Mouse (Mus musculus) R1 (cell line): ENCODE measurements at regions not wholly inside any gene's neighbourhood (a gene's known extent, or its start where the extent isn't known, plus 50 kb on each side); places are given as distances from the start of the nearest gene placed in this dataset.

Experiments
- DNase-seq: peaks from one replicate; pipeline ENCODE4 v3.0.0-alpha.2; 2018; ENCODE audit warnings: low read depth, low spot score

DNA sequence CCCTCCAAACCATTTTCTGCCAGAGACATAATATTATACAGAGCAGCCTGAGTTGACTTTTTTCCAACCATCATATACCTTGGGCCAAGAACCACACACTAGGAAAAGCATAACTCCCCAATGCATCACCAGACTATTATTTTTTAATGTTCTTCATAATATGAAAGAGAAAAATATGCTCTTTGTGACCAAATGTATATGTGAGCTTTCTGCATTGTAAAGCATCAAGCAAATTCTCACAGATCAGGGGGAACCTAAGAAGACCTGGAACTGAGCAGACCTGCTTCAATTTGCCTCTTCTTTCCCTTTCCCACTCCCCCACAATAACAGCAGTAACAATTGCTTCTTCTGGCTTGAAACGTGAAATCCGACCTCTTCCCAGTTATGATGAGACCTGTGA is 407.6 kb downstream of the Atp6ap1l start:
- DNase-seq = no peak

DNA sequence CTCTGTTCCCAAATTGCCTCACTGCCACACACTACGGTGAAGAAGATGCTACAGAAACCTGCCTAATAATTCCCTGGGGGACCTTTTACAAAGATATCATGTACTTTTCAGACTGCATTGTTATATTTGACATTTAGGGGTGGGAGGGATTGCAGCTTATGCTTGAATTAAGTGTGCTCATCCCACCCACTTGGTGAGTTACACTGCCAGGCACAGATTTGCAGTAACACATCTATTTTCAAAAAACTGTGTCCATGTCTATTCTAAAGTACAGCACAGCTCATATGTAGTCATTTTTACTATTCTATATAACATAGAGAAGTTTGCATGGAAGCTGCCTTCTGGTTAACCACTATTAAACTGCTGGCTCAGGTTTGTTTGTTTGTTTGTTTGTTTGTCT is 404.3 kb upstream of the Xrcc4 start:
- no peak for DNase-seq

DNA sequence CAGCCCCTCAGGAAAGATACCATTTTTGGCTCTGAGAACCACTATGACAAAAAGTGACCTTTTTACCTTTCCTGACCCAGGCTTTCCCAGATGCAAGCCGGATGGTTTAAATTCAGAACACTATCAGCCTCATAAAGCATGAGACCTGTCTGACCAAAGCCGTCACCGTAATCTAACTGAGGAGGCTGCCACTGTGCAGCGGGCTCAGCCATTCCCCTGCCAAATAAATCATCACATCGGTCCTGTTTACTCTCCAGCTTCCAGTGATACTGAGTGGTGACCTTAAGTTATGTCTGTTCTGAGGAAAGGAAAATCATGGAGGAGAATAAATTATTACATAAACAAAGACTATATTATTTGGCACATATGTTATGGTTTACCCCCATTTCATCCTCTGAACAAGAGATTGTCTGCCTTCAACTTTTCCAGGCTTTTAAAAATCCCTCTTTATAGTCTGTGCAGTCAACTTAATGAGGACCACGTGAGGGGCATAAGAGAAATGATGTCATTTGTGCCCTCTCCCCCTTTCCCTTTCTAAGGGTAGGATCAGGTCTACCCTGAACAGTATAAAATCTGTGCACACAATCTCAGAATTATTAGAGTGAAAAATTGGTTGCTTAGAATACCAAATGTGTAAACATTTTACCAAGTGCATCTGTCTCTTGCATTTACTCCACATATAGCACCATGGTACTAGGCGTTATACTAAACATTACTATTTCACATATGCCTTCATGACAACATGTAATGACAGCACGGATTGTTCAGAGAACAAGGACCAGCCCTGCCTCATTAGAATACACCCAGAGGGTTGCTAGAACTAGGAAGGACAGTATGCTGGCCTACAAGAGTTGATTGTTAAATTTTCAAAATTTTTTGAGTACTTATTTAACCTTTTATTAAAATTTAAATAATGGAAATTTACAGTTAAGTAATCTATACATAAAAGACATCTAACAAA is 401.9 kb upstream of the Xrcc4 start:
- no peak for DNase-seq

DNA sequence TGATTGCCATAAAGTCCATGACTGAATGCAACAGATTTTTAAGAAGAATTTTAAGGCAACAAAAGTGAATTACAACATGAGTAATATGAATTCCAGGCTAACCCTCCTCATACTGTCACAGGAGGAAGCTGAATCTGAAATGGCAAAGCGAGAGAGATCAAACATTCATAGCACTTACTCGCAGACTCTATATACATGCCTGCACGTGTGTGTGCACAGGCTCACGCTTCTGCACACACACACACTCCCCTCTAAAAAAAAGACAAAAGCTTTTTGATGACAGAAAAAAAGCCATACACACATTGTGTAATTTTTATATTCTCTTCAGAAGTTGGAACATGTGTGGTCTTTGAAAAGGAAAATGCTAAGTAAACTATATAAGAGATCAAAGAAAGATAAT is 391.1 kb upstream of the Xrcc4 start:
- no peak for DNase-seq

DNA sequence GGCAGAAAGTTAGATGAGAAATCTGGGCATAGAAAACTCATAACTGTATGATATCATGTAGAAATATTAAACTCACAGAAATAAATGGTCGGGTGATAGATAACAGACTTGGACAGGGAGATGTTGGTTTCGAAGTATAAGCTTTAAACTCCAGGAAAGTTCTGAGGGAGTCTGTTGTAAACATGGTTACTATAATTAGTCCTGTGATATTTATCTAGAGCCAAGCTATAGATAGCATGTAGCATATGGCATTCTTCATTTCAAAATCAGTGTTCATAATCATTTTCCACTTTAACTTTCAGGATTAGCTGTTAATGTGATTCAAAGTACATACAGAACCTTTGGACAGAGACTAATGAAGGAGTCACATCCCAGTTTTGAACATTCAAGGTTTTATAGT is 387.5 kb upstream of the Xrcc4 start:
- no peak for DNase-seq

DNA sequence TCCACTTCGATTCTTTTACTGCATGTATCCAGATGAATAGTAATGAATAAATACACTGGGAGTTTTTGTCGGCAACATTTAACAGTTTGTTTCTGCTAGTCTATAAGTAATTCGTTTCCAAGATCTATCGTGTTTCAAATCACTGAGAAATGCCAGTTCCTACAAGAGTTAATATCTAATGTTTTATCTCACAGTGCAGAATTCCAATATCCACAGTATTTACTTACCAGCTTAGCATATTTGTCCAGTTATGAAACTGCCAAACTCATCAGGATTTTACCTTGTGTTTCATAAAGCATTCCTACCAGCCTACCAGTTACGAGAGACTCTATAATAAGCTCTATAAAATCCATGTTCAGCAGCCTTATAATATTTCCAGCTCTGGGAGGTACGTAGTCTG is 385.1 kb upstream of the Xrcc4 start:
- no peak for DNase-seq

DNA sequence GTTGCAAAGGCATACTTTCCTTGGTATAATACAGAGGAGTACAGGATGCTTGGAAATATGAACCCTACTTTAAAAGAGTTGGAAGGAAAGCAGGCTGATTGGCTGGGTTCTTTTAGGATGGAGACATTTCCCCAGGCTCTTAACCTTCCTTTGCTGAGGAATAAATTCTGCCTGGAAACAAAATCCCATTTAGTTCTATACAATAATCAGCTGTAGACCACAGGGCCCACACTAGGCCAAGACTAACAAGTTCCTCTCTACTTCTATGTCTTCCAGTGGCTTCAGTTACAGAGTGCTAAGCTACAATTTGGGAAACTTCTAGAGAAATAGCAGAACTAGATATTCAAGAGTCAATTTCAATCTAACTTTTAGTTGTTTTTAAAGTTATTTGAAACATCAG is 384.6 kb upstream of the Xrcc4 start:
- no peak for DNase-seq

DNA sequence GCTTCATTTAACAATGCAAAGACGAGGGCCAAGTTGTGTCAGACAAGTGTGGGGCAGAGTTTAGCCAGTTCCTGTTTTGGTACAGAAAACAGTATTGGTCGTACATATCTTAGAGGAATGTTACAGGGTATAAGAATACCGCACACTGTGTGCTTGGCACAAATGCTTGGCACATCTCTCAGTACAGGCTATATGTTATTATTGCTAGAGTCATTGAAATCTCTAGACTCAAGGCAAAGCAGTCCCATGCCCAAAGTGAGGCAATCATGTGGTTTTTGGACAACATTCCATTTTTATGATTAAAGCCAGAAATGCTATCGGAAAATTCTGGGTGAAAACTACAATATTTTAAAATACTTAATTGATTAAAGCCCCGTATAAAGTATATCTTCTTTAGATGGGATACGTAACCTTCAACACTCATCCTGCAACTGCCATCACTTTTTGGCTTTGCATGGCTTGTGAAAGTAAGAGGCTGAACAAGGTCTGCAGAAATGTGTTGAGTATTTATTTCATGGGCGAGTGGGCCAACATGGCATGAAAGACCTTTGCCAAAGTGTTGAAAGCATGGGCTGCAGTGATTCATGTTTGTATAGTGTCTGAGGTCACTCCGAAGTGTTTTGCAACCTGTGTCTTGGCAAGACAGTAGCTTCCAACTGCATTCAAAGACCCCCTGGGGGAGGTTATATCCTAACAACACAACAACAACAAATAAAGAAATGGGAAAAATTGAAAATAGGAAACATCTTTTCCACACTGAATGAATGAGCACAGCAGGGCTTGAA is 383.8 kb upstream of the Xrcc4 start:
- no peak for DNase-seq

DNA sequence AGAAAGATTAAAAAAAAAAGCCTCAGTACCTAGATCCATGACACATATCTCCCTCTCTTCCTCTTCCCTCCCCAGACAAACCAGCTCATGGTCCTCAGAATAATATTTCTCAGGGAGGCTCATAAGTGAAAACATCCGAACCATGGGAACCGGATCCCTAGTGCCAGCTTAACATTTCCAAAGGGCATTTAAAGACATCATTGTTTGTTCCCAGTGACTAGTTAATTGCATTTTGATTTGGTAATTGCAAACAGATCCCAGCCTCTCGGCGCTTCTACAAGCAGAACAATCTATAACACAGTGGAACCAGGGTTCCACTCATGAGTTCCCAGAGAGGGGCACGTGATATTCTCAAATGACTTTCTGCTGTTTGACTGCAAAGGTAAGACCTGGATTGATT is 376.7 kb upstream of the Xrcc4 start:
- DNase-seq = no peak

DNA sequence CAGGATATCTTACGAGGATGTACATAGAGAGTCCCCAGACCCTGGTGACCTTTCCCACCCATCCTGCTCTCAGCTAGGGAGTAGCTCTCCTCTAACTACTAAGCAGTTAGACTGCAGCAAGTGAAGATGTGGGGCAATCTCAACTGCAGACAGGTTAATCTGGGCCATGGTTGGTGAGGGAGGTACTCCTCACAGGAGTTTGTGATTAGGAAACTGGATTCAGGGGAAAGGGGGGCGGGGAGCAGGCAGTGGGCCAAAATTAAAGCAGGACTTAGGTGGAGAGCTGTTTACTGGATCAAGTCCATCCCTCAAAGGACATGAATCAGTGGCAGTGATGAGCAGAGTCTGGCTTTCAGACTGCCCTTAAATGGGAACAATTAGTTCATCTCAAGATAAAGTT is 374.6 kb upstream of the Xrcc4 start:
- no peak for DNase-seq

DNA sequence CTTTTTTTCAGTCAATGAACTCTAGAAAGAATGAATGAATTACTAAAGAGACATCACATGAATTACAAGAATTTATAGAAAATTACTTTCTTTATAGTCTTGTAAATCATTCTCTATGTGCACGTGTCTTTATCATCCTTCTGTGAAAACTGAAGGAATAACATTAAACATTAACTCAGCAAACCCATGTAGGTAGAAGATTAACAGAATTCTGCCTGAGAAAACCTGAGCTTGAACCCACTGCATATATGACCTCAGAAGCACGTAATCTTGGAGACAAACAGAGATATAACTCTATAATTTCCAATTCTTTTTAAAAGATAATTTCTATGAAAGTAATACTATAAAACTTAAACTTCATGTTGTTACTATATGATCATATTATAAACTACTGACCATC is 374.0 kb upstream of the Xrcc4 start:
- DNase-seq = no peak

DNA sequence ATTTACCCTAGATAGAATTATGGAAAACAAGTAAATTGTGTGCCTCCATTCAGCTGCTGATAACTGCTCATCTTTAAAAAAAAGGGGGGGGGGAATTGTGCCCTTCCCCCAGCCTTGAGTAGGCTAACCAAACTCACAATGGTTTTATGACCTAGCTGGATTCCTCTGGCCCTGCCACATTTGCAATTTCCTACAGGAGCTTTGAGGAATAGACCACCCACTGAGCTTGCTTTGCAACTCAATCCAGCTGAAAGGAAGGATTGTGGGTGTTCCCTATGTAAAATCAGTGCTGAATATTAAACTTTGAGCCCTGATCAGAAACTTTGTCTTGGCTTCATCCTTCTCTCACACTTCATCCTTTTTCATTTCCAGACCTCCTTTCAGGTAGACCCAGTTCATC is 365.2 kb upstream of the Xrcc4 start:
- peak; percentile 89 for DNase-seq

DNA sequence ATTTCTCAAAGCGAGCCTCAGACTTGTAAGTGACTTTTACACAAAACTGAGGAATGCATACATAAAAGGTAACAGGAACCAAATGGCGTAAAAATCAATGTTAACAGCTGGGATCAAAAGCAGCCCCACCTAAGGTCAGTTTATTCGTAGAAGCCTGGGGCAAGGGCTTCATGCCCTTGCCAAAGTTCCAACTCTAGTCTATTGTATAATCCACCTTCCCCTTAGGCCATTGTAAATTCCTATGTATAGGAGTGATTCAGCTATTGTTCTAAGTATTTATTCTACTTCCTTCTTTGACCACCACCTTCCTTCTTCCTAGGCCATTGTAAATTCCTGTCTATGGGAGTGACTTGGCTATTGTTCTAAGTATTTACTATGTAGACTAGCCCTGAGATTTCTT is 337.5 kb upstream of the Xrcc4 start:
- DNase-seq = peak; percentile 82

DNA sequence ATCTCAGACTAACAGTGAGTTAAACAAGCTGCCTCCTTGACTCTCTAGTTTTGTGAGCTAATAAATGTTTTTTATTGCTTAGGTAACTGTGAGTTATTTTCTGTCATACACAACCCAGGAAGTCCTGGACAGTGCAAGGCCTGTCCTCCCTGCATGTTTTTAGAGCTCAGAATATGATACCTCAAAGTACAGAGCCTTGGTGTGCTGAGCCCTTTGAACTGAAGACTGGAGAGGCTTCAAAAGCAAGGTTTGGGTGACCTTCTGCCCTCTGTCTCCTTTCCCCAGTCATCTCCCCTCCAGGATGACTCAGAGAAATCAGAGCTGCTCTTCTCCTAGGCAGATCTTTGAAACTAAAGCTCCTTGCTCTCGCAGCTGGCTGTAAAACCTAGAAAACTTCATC is 336.0 kb upstream of the Xrcc4 start:
- DNase-seq = peak; percentile 16

DNA sequence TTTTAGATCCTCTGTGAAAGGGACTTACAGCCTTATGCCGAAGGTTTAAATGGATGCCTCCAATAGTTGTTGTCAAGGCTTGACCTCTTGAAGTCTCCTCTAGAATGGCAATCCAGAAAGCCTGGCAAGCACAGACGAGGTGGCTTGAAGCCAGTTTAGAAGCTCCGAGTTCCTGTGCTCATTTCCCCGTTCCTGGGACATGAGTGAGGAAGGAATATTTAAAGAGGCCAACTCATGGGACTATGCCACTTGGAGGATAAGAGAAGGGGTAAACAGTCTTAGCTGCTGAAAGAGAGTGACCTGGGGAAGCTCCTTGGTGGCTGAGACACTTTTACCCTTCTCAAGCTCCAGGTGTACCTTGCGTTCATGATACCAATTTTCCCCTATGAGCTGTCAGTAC is 335.1 kb upstream of the Xrcc4 start:
- DNase-seq = no peak

DNA sequence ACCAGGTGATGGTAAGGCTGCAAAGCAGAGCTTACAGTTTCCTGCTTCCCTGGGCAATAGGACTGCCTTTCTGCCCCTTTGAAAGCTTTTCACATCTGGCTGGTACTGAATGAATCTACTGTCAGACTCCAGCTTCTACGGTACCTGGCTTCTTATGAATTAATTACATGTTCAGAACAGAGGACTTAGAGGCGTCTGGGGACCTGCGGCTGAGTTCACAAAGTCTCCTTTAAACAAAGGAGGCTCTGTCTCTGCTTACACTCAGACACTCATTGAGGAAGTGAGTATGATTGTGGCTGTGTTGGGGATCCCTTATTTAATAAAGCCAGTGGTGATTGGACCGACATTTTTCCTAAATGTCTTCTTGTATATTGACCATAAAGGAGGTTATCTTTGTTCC is 331.6 kb upstream of the Xrcc4 start:
- DNase-seq = no peak

DNA sequence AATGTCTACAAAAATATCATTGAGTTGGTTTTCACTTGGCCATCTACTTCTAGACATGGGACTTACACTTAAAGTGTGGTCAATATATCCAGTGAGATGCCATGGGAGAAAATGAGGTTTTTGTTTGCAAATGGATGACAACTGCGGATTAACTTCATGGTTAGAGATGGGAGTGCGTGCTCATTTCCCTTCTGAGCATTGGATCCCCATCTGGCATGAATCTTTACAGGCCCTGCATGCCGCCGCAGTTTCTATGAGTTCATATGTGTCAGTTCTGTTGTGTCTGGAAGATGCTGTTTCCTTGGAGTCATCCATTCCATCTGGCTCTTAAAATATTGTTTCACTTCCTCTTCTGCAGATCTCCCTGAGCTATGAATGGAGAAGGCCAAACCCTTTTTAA is 315.0 kb upstream of the Xrcc4 start:
- no peak for DNase-seq

DNA sequence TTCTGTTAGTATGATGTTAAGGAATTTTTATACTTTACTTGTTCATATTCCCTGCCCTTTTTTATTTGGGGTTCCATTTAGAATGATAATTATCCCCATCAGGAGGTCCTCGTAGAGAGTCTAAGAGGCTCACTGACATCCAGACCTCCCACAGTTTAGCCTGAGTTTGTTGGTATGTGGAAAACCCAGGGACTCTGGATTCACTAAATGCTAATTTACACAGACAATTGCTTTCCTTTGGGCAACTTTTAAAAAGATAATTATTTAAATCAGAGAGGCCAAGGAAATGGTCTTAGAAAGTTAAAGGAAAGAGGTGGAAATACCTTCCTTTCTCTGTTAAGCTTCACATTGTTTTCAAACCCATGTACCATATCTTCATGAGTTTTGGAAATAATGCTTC is 312.7 kb upstream of the Xrcc4 start:
- peak; percentile 59 for DNase-seq

DNA sequence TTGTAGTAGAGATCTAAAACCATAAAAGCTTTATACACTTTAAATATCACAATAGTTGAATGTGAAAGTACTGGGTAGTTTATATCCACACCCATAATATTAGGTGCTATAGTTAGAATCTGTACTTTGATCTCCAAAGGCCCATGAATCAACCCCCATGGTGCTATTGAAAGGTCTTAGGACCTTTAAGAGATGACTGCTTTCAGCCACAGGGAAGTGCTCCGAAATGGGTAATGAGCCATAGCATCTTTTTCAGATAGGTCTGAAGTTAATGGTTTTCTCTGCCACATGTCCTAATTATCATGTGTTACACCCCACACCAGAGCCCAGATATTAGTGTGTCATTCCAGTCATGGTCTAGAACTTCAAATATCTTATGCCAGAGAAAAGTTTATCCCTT is 312.1 kb upstream of the Xrcc4 start:
- no peak for DNase-seq

DNA sequence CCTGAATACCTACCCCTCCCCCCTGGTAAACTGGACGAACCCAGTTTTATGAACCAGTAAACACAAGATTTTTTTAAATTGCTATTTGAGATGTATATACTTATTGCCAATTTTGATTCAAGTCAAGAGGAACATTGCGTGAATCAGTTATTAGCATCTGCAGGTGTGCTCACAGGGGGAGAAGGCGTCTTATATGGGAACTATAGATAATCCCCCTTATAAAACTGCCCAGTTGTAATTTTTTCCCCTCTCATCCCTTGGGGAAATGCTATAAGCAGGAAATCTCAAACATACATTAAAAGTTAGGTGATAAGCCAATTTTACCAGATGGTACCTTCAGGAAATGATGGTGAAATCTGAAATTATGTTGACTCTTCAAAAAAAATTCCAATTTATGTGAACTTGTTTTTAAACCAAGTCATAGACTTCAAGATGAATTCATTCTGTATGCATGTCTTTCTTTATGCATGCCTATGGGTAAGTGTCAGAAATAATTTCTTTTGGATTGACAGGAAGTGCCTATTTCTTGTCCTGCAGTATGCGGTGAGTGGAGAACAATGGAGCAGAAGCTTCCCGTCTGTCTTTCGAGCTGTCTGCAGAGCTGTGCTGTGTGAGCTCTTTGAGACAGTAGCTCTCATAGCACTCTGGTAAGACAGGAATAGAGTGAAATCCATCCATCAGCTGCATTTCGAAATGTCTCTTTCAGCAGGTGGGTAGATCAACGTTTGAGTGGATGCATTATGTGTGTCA is 306.0 kb upstream of the Xrcc4 start:
- DNase-seq = no peak

DNA sequence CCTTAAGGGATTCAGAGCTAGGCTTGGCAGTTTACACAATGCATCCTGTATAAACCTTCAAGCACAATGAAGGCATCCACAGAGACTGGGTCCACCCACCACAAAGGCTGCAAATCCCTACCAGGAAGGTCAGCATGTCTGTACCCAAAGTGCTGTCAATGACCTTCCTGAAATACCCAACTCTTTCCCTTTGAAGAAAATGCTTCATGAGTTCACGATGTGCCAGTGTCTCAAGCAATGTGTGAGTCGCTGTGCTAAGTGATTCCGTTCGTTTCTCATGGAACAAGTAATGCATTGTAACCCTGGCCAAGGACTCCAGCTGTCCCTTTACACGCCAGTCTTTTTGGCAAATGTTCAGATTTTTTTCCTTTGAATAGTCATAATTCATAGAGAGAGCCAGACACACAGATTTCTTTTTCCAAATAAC is 305.4 kb upstream of the Xrcc4 start:
- DNase-seq = no peak

DNA sequence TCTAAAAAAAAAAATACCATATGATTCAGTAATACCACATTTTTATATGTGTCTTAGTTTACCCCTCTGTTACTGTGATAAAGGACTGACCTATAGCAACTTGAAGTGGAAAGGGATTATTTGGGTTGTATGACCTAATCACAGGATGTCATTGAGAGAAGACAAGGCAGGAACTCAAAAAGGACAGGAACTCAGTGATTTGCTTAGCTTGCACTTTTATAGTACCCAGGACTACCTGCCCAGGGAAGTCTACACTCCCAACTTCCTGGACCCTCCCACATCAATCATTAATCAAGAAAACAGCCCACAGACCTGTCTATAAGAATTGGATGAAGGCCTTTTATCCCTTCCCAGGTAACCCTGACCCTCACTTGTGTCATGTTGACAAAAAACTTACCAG is 303.0 kb upstream of the Xrcc4 start:
- DNase-seq = no peak
